Mouse (Mus musculus): ENCODE results near the gene Rasal2.

The Rasal2 gene

GRCm38 (mm10) chr1:157439973-157440641 lies 27.7 kb upstream of the Rasal2 start:
- in situ Hi-C loops (cut with MboI, MseI): no loop called here

GRCm38 (mm10) chr1:157439101-157439500 lies 26.7 kb upstream of the Rasal2 start:
- in situ Hi-C loops (cut with MboI, MseI): no loop called here

DNA sequence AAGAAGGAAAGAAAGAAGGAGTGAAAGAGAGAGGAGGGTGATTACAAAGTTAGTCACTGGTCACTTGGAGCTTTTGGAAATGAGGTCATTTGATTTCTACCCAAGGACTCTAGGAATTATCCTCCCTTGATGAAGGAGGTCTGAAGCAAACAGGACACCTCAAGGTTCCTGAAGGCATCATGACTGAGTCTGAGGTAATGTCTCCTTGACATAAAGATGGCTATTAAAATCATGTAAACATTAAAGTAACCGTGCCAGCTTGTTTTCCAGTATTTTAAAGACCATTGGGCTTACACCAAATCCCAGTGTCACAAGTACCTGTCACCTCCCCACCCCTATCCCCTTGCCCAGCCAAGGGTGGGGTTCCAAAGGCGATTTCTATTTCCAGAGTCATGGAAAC lies 25.9 kb upstream of the Rasal2 start:
- in situ Hi-C loops (cut with MboI, MseI): no loop called here

GRCm38 (mm10) chr1:157435926-157436325 lies 23.5 kb upstream of the Rasal2 start:
- in situ Hi-C loops (cut with MboI, MseI): no loop called here

DNA sequence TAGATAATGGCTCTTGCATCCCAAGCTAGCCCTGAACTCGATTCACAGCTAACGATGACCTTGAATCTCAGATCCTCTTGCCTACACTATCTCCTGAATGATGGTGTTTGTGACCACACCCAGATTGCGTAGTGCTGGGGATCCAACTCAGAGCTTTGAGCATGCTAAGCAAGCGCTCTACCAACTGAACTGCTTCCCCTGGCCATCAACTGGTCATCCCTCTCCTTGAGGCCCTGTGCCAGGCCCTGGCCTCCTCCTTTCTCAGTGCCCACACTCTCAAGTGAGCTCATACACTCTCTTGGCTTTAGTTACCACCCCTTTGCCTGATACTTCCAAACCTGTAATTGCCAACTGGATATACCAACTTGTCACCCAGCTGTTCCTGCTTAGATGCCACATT lies 22.0 kb upstream of the Rasal2 start:
- in situ Hi-C loops (cut with MboI, MseI): no loop called here

GRCm38 (mm10) chr1:157433316-157433715 lies 20.9 kb upstream of the Rasal2 start:
- in situ Hi-C loops (cut with MboI, MseI): no loop called here

DNA sequence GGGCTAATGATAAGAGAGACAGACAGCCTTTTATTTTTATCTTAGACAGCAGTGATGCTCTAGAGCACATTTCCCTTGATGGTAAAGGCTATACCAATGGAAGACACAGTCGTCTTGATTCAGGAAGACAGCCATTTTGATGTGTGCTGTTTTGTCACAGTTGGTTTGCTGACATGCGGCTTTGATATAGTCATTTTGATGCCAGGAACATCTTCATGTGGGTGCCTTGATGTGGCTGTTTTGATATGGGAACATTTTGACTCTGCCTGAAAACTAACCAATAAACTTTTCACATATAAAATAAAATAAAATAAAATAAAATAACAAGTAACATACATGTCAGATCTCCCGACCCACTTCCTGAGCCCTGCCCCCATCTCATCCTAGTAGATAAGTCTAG lies 16.0 kb upstream of the Rasal2 start:
- in situ Hi-C loops (cut with MboI, MseI): no loop called here

DNA sequence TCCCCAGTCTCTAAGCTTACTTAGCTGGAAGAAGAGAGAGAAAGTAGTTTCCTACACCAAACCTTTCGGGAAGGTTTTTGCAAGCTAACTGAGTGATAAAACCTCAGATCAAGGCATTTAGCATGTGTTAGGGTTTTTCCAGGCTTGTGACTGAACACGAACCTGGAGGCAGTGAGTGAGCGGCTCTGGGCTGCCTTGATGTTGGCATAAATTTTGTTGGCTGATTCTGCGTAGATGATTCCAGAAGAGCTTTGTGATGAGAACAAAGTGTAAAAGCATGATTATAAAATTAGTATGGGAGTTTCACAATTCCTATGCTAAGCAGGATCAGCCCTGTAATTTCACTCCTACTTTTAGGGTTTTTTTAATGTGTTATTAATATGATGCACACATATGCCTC lies 15.2 kb upstream of the Rasal2 start:
- in situ Hi-C loops (cut with MboI, MseI): no loop called here

DNA sequence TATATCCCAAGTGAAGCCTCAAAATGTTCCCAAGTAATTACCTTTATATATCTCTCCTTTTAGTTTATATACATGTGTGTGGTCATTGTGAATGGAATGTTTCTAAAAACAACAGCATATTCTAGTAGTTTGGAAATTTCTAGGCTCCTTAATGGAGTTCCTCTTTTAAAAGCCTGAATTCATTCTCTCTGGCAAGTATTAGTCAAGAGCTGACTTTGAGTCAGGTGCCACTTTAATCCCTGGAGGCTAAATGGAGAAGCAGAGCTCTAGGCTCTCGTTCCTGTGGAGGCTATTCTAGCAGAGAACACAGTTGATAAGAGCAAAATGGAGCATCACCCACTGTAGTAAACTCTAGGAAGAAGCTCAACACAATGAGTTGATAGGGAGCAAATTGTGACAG lies 14.5 kb upstream of the Rasal2 start:
- in situ Hi-C loops (cut with MboI, MseI): no loop called here

DNA sequence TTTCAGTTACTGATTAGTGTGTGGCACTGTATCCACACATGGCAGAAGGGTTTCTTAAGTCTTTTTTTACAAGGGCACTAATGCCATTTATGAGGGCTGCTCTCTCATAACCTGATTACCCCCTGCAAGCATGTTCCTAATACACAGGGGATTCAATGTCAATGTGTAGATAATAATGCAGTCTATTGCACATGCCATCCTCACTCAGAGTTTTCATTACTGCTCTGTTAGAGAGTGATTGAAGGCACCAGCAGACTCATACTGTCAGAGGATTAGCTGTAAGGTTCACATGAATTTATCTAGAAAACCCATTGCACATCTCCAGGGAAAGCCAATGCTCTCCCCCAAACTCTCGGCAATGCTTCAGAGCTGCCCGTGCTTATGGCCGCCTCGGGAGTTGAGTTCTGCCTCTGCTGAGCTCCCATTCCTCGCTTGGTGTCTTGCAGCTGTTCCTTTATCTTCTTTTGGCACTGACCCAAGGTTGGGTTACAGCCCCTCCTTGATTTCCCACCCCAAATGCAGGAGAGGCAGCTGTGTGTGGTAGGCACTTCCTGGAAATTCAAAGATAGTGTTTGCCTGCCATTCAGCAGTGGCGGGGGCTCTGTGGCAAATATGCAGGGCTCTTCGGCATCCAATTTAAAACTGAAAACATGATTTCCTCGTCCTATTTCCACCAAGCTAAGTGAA lies 13.5 kb upstream of the Rasal2 start:
- in situ Hi-C loops (cut with MboI, MseI): no loop called here

GRCm38 (mm10) chr1:157417861-157418260 lies 5.5 kb upstream of the Rasal2 start:
- in situ Hi-C loops (cut with MboI, MseI): no loop called here

DNA sequence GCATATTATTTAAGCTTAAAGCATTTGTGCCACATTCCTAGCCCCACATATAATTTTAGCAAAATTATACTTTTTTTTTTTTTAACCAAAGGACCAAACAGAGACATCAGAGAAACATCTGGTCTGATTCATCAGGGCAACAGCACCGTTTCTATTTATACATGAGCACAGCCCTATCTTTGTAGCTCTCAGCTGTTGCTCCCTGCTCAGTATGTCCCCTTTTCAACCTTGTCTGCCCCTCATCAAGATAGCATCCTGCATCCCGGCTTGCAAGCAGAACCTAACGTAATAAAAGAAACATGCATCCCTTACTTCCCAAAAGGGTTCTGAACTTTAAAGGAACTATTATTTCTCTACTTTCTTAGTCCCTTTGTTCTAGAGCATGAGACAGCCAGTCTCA lies 5.0 kb upstream of the Rasal2 start:
- in situ Hi-C loops (cut with MboI, MseI): no loop called here

- in situ Hi-C loops (cut with MboI, MseI): no loop called here
These were observed 4.2 kb upstream of the Rasal2 start for GRCm38 (mm10) chr1:157416628-157417027.

GRCm38 (mm10) chr1:157415771-157416170 lies 3.4 kb upstream of the Rasal2 start:
- in situ Hi-C loops (cut with MboI, MseI): no loop called here

GRCm38 (mm10) chr1:157411711-157412380 lies 549 bp downstream of the Rasal2 start:
- in situ Hi-C loops (cut with MboI, MseI): no loop called here

GRCm38 (mm10) chr1:157411341-157411710 lies 1.1 kb downstream of the Rasal2 start:
- in situ Hi-C loops (cut with MboI, MseI): no loop called here

- in situ Hi-C loops (cut with MboI, MseI): no loop called here
These were observed 1.5 kb downstream of the Rasal2 start for GRCm38 (mm10) chr1:157410937-157411336.

- in situ Hi-C loops (cut with MboI, MseI): no loop called here
These were observed 2.7 kb downstream of the Rasal2 start for GRCm38 (mm10) chr1:157409648-157410047.

- in situ Hi-C loops (cut with MboI, MseI): no loop called here
These were observed 24.4 kb downstream of the Rasal2 start for GRCm38 (mm10) chr1:157388027-157388426.

DNA sequence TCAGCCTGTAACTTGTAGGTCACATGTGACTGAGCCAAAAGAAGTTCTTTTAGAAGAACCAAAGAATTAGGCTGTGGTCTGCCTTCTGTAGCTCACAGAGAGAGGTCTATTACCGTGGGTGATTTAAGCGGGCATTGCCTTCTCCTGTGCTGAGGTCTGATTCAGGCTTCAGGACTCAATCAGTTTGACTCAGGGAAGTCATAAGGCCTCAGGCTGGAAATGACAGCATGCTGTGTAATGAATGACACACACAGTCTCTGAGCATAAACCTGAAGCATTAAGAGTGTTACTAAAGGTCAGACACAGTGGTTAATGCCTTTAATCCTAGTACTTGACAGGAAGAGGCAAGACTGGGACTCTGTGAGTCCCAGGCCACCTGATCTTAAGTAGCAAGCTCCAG lies 31.7 kb downstream of the Rasal2 start:
- in situ Hi-C loops (cut with MboI, MseI): no loop called here

GRCm38 (mm10) chr1:157370397-157370796 lies 42.0 kb downstream of the Rasal2 start:
- in situ Hi-C loops (cut with MboI, MseI): no loop called here

- in situ Hi-C loops (cut with MboI, MseI): no loop called here
These were observed 44.1 kb downstream of the Rasal2 start for GRCm38 (mm10) chr1:157368316-157368715.

DNA sequence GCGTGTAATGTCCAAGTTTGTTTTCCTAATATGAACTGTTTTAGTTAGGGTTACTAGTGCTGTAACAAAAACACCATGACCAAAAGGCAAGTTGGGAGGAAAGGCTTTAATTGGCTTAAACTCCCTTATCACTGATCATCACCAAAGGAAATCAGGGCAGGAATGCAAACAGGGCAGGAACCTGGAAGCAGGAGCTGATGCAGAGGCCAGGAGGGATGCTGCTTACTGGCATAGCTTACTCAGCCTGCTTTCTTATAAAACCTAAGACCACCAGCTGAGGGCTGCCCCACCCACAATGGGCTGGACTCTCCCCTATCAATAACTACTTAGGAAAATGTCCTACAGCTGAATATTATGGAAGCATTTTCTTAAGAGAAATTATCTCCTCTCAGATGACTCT lies 65.7 kb downstream of the Rasal2 start:
- in situ Hi-C loops (cut with MboI, MseI): no loop called here

All from T-helper 1 cell (primary cell).